Mouse (Mus musculus) heart, postnatal 14 days (tissue): ENCODE data around the gene Dnaic1. TPM values are rescaled to one million over a fixed set of nuclear protein-coding genes. Genes with fewer than 3 reads are reported as not detected.

Experiments used
- DNase-seq, 2 experiments: peaks; one replicate each; pipeline ENCODE4 v3.0.0; 2021 to 2022
- intact Hi-C: fragments of 180-260 bp; cut with DNase I; formaldehyde crosslinking; loops from one replicate; pipeline ENCODE4 v1.15.1; 2025
- total RNA-seq, 2 experiments: library from RNA; stranded (reverse); gene quantifications; 2 replicates each; pipeline ENCODE4 v1.2.3; 2021

Gene Dnaic1
- total RNA-seq, 2 experiments from 2014 or later, result 0.93 to 1.7 TPM

GRCm38 (mm10) chr4:41658566-41659384, 89.2 kb downstream of the Dnaic1 start:
- intact Hi-C loops, result no loop called here
- DNase-seq, result no peak

- DNase-seq, result no peak
- intact Hi-C loops, result no loop called here
These were observed 90.0 kb downstream of the Dnaic1 start for GRCm38 (mm10) chr4:41659556-41659955.

GRCm38 (mm10) chr4:41660851-41661430, 91.4 kb downstream of the Dnaic1 start:
- DNase-seq, result no peak
- intact Hi-C loops, result no loop called here

GRCm38 (mm10) chr4:41662723-41663122, 93.1 kb downstream of the Dnaic1 start:
- no peak for DNase-seq
- intact Hi-C loops, result no loop called here

- no peak for DNase-seq
- intact Hi-C loops, result no loop called here
These were observed 94.0 kb downstream of the Dnaic1 start for GRCm38 (mm10) chr4:41663614-41664013.

- no peak for DNase-seq
These were observed 95.0 kb downstream of the Dnaic1 start for GRCm38 (mm10) chr4:41664533-41664932.

GRCm38 (mm10) chr4:41665009-41665675, 95.6 kb downstream of the Dnaic1 start:
- intact Hi-C loops, result no loop called here
- no peak for DNase-seq

More at GRCm38 (mm10) chr4:41664533-41664932, 95.0 kb downstream of the Dnaic1 start:
- intact Hi-C loops, result no loop called here

GRCm38 (mm10) chr4:41666646-41667045, 97.1 kb downstream of the Dnaic1 start:
- intact Hi-C loops, result no loop called here
- no peak for DNase-seq

- intact Hi-C loops, result no loop called here
- DNase-seq, result no peak
These were observed 101.3 kb downstream of the Dnaic1 start for GRCm38 (mm10) chr4:41670836-41671235.

- intact Hi-C loops, result no loop called here
- DNase-seq, result no peak
These were observed 101.9 kb downstream of the Dnaic1 start for GRCm38 (mm10) chr4:41671500-41671899.

- intact Hi-C loops, result no loop called here
- DNase-seq, result no peak
These were observed 102.4 kb downstream of the Dnaic1 start for GRCm38 (mm10) chr4:41671963-41672480.

- DNase-seq, result no peak
- intact Hi-C loops, result no loop called here
These were observed 103.0 kb downstream of the Dnaic1 start for GRCm38 (mm10) chr4:41672522-41672963.

- DNase-seq, result no peak
- intact Hi-C loops, result no loop called here
These were observed 103.6 kb downstream of the Dnaic1 start for GRCm38 (mm10) chr4:41673186-41673585.

GRCm38 (mm10) chr4:41676248-41677005, 106.9 kb downstream of the Dnaic1 start:
- no peak for DNase-seq
- intact Hi-C loops, result no loop called here

GRCm38 (mm10) chr4:41677006-41677629, 107.5 kb downstream of the Dnaic1 start:
- intact Hi-C loops, result no loop called here
- peak; percentile 27 to 54 for DNase-seq

GRCm38 (mm10) chr4:41678863-41679262, 109.3 kb downstream of the Dnaic1 start:
- intact Hi-C loops, result no loop called here
- DNase-seq, result no peak

- intact Hi-C loops, result no loop called here
- no peak for DNase-seq
These were observed 109.7 kb downstream of the Dnaic1 start for GRCm38 (mm10) chr4:41679291-41679690.

GRCm38 (mm10) chr4:41681176-41681575, 111.6 kb downstream of the Dnaic1 start:
- no peak for DNase-seq
- intact Hi-C loops, result no loop called here

- DNase-seq, result no peak
- intact Hi-C loops, result no loop called here
These were observed 112.4 kb downstream of the Dnaic1 start for GRCm38 (mm10) chr4:41681947-41682346.

GRCm38 (mm10) chr4:41682789-41683188, 113.2 kb downstream of the Dnaic1 start:
- no peak for DNase-seq
- intact Hi-C loops, result no loop called here
